Mouse (Mus musculus) small intestine, adult 2 months (tissue): Measurements from ENCODE around the gene Adamts8.

ENCODE experiments used
- CTCF ChIP-seq: fragments of 200-500 bp; IDR thresholded peaks from 2 replicates; pipeline ENCODE4 v1.5.1; 2012; ENCODE audit warnings: low read depth, mild to moderate bottlenecking, control low read depth, inconsistent platforms, low read length, moderate library complexity, mixed read lengths; ENCODE audit not compliant: insufficient replicate concordance, insufficient read length; ENCODE audit errors: extremely low read depth
- POLR2A ChIP-seq: fragments of 200-500 bp; IDR thresholded peaks from 2 replicates; pipeline ENCODE4 v1.6.1; 2012; ENCODE audit warnings: low read depth, mild to moderate bottlenecking, control low read depth, inconsistent platforms, low read length, moderate library complexity

DNA sequence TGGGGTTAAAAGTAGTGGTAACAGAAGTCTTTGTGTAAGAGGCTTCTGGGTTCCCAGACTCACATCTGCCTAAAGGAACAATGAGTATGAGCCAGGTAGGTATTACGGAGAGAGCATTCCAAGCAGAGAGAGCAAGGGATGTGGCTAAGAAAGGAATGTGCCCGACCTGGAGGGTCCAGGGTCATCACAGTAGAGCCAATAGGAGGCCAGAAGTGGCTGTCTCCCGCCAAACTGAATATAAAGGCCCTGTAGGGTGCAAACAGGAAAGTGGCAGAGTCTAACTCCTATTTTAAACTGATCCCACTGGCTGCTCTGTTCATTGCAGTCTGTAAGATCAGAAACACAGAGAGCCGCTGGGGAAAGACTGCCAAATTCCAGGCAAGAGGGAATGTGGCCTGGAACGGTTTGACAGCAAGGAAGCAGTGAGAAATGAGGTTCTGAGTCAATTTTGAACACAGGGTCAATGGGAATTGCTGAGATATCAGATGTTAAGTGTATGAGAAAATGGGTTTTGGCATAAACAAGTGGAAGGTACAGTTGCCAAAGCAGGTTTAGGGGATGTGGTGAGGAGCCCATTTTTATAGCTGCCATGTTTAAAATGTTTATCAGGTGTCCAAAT, 34.6 kb upstream of the Adamts8 start:
- TF ChIP-seq CTCF (no peak), POLR2A (no peak)
